ENCODE assay signal across 13 mouse cellular contexts in the genomic region with DNA sequence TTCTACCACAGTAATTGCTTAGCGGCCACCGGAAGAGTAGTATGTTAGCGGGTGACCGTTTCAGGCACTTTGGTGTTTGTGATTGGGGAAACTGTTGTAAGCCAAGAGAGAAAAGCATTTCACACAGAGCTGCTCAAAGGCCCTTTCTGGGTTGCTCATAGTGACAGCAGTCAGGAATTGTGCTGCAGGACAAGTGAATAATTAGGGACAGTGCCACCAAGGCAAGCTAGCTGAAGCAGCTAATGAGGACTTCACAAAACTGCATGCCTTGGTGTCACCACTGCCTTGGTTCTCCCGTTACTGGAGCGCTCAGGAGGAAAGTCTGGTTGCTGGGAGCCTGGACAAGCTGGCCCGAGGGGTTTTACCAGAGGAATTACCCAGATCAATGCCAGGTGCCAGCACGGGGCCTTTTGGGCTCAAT.
DNase-seq lines count a peak whose midpoint lies in the region; ATAC-seq and TF ChIP-seq lines count a peak whose summit lies in the region.
"Had no signal": no experiment of that assay in that cellular context is flagged by ENCODE, and none has a peak within 500 bp of the region (broad histone marks: within the 10 kb centered on the region; RNA-seq: fewer than 3 reads in every experiment).

No protein-coding gene starts in this region.

- peak; percentile 25 to 55 for DNase-seq in layer of hippocampus, postnatal 10 days (ENCODE audit: low spot score in 2 of 2)
- no peak for DNase-seq in layer of hippocampus, postnatal 25 days (ENCODE audit: extremely low spot score in 1 of 2, low spot score in 1 of 2)
- peak; percentile 32 for DNase-seq in brain, embryonic 18.5 days (ENCODE audit: low read depth, low spot score)
- peak; percentile 9 for DNase-seq in embryonic facial prominence, embryonic 14.5 days (ENCODE audit: low spot score)
- peak; percentile 63 for DNase-seq in hindbrain, postnatal 0 days (ENCODE audit: low spot score)
- DNase-seq in ovary, adult 18-20 months (ENCODE audit: low spot score): no peak
- no peak for DNase-seq in right cerebral cortex, postnatal 36 days (ENCODE audit: low spot score in 2 of 2)
- DNase-seq: adrenal gland, postnatal 36 days; cerebellum, postnatal 25 days; gastrocnemius, postnatal 25 days; kidney, postnatal 4 days had no signal

- no peaks in the 10 kb centered on the region for H3K27me3 ChIP-seq in embryonic facial prominence, embryonic 14.5 days (replicated peaks; ENCODE audit: control insufficient read depth, insufficient read depth, low read length)
- H3K27me3 ChIP-seq in hindbrain, postnatal 0 days (ENCODE audit: insufficient read depth, low read length): no peaks in the 10 kb centered on the region

- H3K4me2 ChIP-seq in embryonic facial prominence, embryonic 14.5 days (ENCODE audit: low read depth, low read length): no peak overlapping the region
- H3K4me2 ChIP-seq in hindbrain, postnatal 0 days (ENCODE audit: low read depth, low read length): peak overlapping the region; percentile 36; the same call in 1 of the 2 replicates

- no peak; the same call in 1 of the 2 replicates for ATAC-seq in embryonic facial prominence, embryonic 14.5 days (ENCODE audit: low read depth)
- ATAC-seq in hindbrain, postnatal 0 days: peak; percentile 95

- 76% methylated on average over 8 of the region's 8 CpGs for WGBS in embryonic facial prominence, embryonic 14.5 days
- WGBS in hindbrain, postnatal 0 days: 51% methylated on average over 8 of the region's 8 CpGs

- H3K4me3 ChIP-seq in embryonic facial prominence, embryonic 14.5 days (ENCODE audit: low read depth, low read length): no peak overlapping the region
- H3K4me3 ChIP-seq in hindbrain, postnatal 0 days (ENCODE audit: low read length): no peak overlapping the region
- H3K4me3 ChIP-seq: erythroblast, embryonic 14.5 days; megakaryocyte, embryonic 14.5 days had no signal

- H3K27ac ChIP-seq in embryonic facial prominence, embryonic 14.5 days (replicated peaks; ENCODE audit: low read depth, low read length): no peak overlapping the region
- no peak overlapping the region for H3K27ac ChIP-seq in hindbrain, postnatal 0 days

- H3K4me1 ChIP-seq in embryonic facial prominence, embryonic 14.5 days (ENCODE audit: control insufficient read depth, insufficient read depth, low read length): no peaks in the 10 kb centered on the region
- H3K4me1 ChIP-seq in hindbrain, postnatal 0 days (ENCODE audit: insufficient read depth, low read length): no peaks in the 10 kb centered on the region

- TF ChIP-seq CTCF in hindbrain, postnatal 0 days (IDR thresholded peaks at IDR 0.05; ENCODE audit: low read depth): no peak

- H3K9me3 ChIP-seq in embryonic facial prominence, embryonic 14.5 days (ENCODE audit: control insufficient read depth, low read length): no peaks in the 10 kb centered on the region
- no peaks in the 10 kb centered on the region for H3K9me3 ChIP-seq in hindbrain, postnatal 0 days (ENCODE audit: low read length)

- no peaks in the 10 kb centered on the region for H3K36me3 ChIP-seq in embryonic facial prominence, embryonic 14.5 days (ENCODE audit: control insufficient read depth, insufficient read depth, low read length)
- no peaks in the 10 kb centered on the region for H3K36me3 ChIP-seq in hindbrain, postnatal 0 days (ENCODE audit: insufficient read depth, low read length)

- no peak overlapping the region for H3K9ac ChIP-seq in embryonic facial prominence, embryonic 14.5 days (ENCODE audit: low read depth, low read length)
- no peak overlapping the region for H3K9ac ChIP-seq in hindbrain, postnatal 0 days (replicated peaks; ENCODE audit: low read length)

Comparison
In these comparisons a context has a peak if more than half of its experiments do, and no peak if none do; other contexts are left out.
1. DNase-seq: peak in layer of hippocampus, postnatal 10 days (2 of 2), brain, embryonic 18.5 days (single experiment), embryonic facial prominence, embryonic 14.5 days (single experiment) and hindbrain, postnatal 0 days (single experiment); none in layer of hippocampus, postnatal 25 days (0 of 2), ovary, adult 18-20 months (single experiment) and right cerebral cortex, postnatal 36 days (0 of 2).